Mouse (Mus musculus): ENCODE data around the gene Csrnp2. TPM values are rescaled to one million over a fixed set of nuclear protein-coding genes. Genes with fewer than 3 reads are reported as not detected.

The Csrnp2 gene
- total RNA-seq (2023): 0.79 and 1.2 TPM in 2 replicates

DNA sequence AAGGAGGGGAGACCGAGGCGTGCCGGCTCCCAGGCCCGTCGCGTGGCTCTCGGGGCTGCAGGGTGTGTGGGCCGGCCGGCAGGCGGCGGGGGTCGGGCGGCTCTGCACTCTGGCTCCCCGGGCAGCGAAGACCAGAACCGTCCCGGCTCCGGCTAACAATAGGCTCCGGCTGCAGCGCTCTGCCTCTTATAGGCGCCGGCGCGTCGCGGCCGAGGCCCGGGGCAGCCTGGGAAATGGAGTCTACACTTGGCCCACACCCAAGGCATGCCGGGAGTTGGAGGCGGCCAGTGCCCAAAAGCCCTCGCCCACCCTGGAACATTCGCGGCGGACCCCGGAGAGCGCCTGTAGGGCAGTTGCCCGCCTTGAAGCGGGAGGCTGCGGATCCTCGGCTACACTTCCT is at the start of gene Csrnp2:
Gene Csrnp2 (minus strand): TSS at position 387 of the 400 bp plus-strand sequence.

GRCm38 (mm10) chr15:100468295-100469188 is 26.7 kb downstream of the Csrnp2 start, which contains the start of gene Letmd1:
Gene Letmd1 (plus strand): TSS chr15:100469023.

Other genes with a start within 250 kb of the Csrnp2 start
- gene Tmprss12, start 214.7 kb downstream of the Csrnp2 start, total RNA-seq (2023): not detected in 2 replicates
- 24.9 and 30.9 TPM in 2 replicates for gene Mettl7a1, start 191.3 kb downstream of the Csrnp2 start, total RNA-seq (2023)
- not detected in 2 replicates for gene Mettl7a3, start 160.6 kb downstream of the Csrnp2 start, total RNA-seq (2023)
- not detected in 2 replicates for gene Methig1, start 142.3 kb downstream of the Csrnp2 start, total RNA-seq (2023)
- gene Mettl7a2, start 142.3 kb downstream of the Csrnp2 start, total RNA-seq (2023): 0.70 and 1.5 TPM in 2 replicates
- gene Higd1c, start 130.9 kb downstream of the Csrnp2 start, total RNA-seq (2023): not detected in 2 replicates
- gene Gm5475, start 73.3 kb downstream of the Csrnp2 start, total RNA-seq (2023): not detected in 2 replicates
- 6.9 and 11.2 TPM in 2 replicates for gene Slc11a2, start 70.4 kb downstream of the Csrnp2 start, total RNA-seq (2023)
- 8.0 and 11.0 TPM in 2 replicates for gene Letmd1, start 26.5 kb downstream of the Csrnp2 start, total RNA-seq (2023)
- 1.4 and 2.0 TPM in 2 replicates for gene Tfcp2, start 56.5 kb upstream of the Csrnp2 start, total RNA-seq (2023)
- gene Pou6f1, start 104.5 kb upstream of the Csrnp2 start, total RNA-seq (2023): 0.76 and 1.1 TPM in 2 replicates
- gene Dazap2, start 119.9 kb upstream of the Csrnp2 start, total RNA-seq (2023): 477 and 549 TPM in 2 replicates
- gene Smagp, start 141.5 kb upstream of the Csrnp2 start, total RNA-seq (2023): 1.5 TPM in 2 replicates
- 217 and 248 TPM in 2 replicates for gene Bin2, start 174.1 kb upstream of the Csrnp2 start, total RNA-seq (2023)
- gene Cela1, start 192.4 kb upstream of the Csrnp2 start, total RNA-seq (2023): not detected in 2 replicates
- 8.6 and 15.0 TPM in 2 replicates for gene Galnt6, start 233.9 kb upstream of the Csrnp2 start, total RNA-seq (2023)